Mouse (Mus musculus) kidney, adult 2 months (tissue): Measurements from ENCODE around the gene Pqlc2. TPM values are rescaled to one million over a fixed set of nuclear protein-coding genes. Genes with fewer than 3 reads are reported as not detected.
A peak's percentile ranks its signal among the peaks of the same experiment; 100 is the strongest.

ENCODE experiments used
- DNase-seq: peaks from one replicate; pipeline ENCODE4 v3.0.0; 2021
- H3K27ac ChIP-seq: fragments of 200-500 bp; 2 replicates; pipeline ENCODE4 v1.5.1; 2012; ENCODE audit warnings: low read depth, low read length, control low read depth, inconsistent platforms; ENCODE audit not compliant: insufficient read depth
- H3K27me3 ChIP-seq: fragments of 200-500 bp; replicated peaks from 2 replicates; pipeline ENCODE4 v1.6.1; 2012; ENCODE audit warnings: mild to moderate bottlenecking, moderate library complexity, low read length, inconsistent platforms; ENCODE audit not compliant: control insufficient read depth, insufficient read depth
- H3K36me3 ChIP-seq: fragments of 200-500 bp; 2 replicates; pipeline ENCODE4 v1.6.1; 2012; ENCODE audit warnings: mild to moderate bottlenecking, moderate library complexity, low read length, inconsistent platforms; ENCODE audit not compliant: control insufficient read depth, insufficient read depth
- H3K4me1 ChIP-seq: fragments of 200-500 bp; 2 replicates; pipeline ENCODE4 v1.6.1; 2011; ENCODE audit warnings: low read length; ENCODE audit not compliant: control insufficient read depth, insufficient read depth
- H3K4me3 ChIP-seq: fragments of 200-500 bp; 2 replicates; pipeline ENCODE4 v1.5.1; 2011; ENCODE audit warnings: mild to moderate bottlenecking, low read depth, low read length, control low read depth; ENCODE audit not compliant: insufficient read depth
- CTCF ChIP-seq: fragments of 200-500 bp; conservative IDR thresholded peaks from 2 replicates; pipeline ENCODE4 v1.5.1; 2011; ENCODE audit warnings: low read depth, mild to moderate bottlenecking, control low read depth, low read length, moderate library complexity, mixed read lengths; ENCODE audit not compliant: insufficient read depth, insufficient read length
- POLR2A ChIP-seq: fragments of 200-500 bp; IDR thresholded peaks from one replicate; pipeline ENCODE4 v1.6.1; 2011; ENCODE audit warnings: low read depth, low read length, control low read depth
- WGBS: fragments of 180-500 bp; shearing (Covaris S2); methylation state at CpG from one replicate; pipeline ENCODE4 v1.1.7; 2018; 5-methylcytosine and 5-hydroxymethylcytosine counted together
- polyA plus RNA-seq: library from polyadenylated mRNA; depleted of rRNA; stranded (reverse); fragments of >200 nt; gene quantifications from 2 replicates; pipeline ENCODE4 v1.2.3, GENCODE M21; 2012

Pqlc2 gene
- polyA plus RNA-seq, 1 experiment, result 63.3 TPM

GRCm38 (mm10) chr4:139319740-139320139 lies 9.2 kb upstream of the Pqlc2 start:
- no peaks in the 10 kb centered on the region; the same call in 1 of the 2 replicates for H3K4me1 ChIP-seq

GRCm38 (mm10) chr4:139318449-139318848 lies 7.9 kb upstream of the Pqlc2 start:
- Histone ChIP-seq H3K4me3 (no peak overlapping the region), H3K36me3 (peaks cover 2% of the 10 kb centered on the region), H3K27me3 (no peaks in the 10 kb centered on the region), H3K4me1 (no peaks in the 10 kb centered on the region; the same call in 1 of the 2 replicates), H3K27ac (no peak overlapping the region)
- WGBS, result 89% methylated on average over 11 of the region's 11 CpGs
- DNase-seq, result no peak
- TF ChIP-seq CTCF, result no peak

More at GRCm38 (mm10) chr4:139319740-139320139, 9.2 kb upstream of the Pqlc2 start:
- WGBS, result 77% methylated on average over 4 of the region's 4 CpGs
- TF ChIP-seq CTCF, result no peak
- no peak for TF ChIP-seq POLR2A
- Histone ChIP-seq H3K27ac (no peak overlapping the region), H3K36me3 (peaks cover 2% of the 10 kb centered on the region), H3K27me3 (no peaks in the 10 kb centered on the region), H3K4me3 (no peak overlapping the region)
- no peak for DNase-seq

DNA sequence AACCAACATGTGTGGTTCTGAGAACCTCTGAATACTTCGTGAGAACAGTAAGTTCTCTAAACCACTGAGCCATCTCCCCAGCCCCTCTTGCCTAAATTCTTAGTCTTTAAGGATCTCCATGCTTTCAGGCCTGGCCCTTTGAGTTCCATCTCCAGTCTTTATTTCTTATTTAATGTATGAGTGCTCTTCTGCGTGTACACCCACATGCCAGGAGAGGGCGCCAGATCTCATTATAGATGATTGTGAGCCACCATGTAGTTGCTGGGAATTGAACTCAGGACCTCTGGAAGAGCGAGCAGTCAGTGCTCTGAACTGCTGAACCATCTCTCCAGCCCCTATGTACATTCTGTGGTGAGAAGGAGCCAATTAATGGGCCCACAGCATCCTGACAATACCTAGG lies 2.1 kb upstream of the Pqlc2 start:
- H3K27ac ChIP-seq, result no peak overlapping the region
- H3K36me3 ChIP-seq, result peaks cover 2% of the 10 kb centered on the region
- DNase-seq, result peak; percentile 43
- TF ChIP-seq POLR2A (no peak), CTCF (peak; percentile 48)
- H3K27me3 ChIP-seq, result no peaks in the 10 kb centered on the region
- 0 out of 2 replicates have a peak, but pooled peaks cover 12% of the 10 kb centered on the region for H3K4me1 ChIP-seq
- H3K4me3 ChIP-seq, result no peak overlapping the region
- WGBS, result 64% methylated on average over 4 of the region's 4 CpGs

GRCm38 (mm10) chr4:139311707-139312106 lies 1.2 kb upstream of the Pqlc2 start:
- WGBS, result 17% methylated on average over 14 of the region's 14 CpGs
- Histone ChIP-seq H3K27me3 (no peaks in the 10 kb centered on the region), H3K4me1 (0 out of 2 replicates have a peak, but pooled peaks cover 12% of the 10 kb centered on the region), H3K4me3 (peak overlapping the region; percentile 64), H3K27ac (peak overlapping the region; percentile 81), H3K36me3 (peaks cover 2% of the 10 kb centered on the region)
- DNase-seq, result peak; percentile 51
- no peak for TF ChIP-seq CTCF
- TF ChIP-seq POLR2A, result no peak

- DNase-seq, result peak; percentile 82
- Histone ChIP-seq H3K27ac (peak overlapping the region; percentile 81), H3K36me3 (no peaks in the 10 kb centered on the region), H3K4me3 (peak overlapping the region; percentile 64), H3K27me3 (no peaks in the 10 kb centered on the region), H3K4me1 (0 out of 2 replicates have a peak, but pooled peaks cover 12% of the 10 kb centered on the region)
- WGBS, result under 1% methylated on average over 53 of the region's 53 CpGs
- TF ChIP-seq POLR2A (no peak), CTCF (no peak)
Measured at GRCm38 (mm10) chr4:139310899-139311701, 592 bp upstream of the Pqlc2 start.

DNA sequence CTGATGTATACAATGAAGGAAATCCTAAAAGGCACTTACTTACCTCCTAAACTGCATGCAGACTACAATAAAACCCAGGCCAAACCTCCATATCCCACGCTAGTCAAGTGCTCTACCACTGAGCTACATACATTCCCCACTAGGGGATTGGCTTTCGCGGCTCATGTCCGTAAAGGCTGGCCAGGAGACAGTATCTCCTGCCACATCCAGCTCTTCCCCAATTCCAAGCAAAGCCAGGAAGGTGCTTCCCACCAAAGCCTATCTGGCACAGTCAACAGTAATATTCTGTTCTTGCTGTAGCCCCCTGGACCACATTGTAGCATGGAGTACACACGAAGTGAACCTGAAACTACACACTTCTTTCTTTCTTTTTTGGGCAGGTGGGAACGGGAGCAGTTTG lies 857 bp downstream of the Pqlc2 start:
- H3K27ac ChIP-seq, result no peak overlapping the region
- H3K27me3 ChIP-seq, result no peaks in the 10 kb centered on the region
- 21% methylated on average over 6 of the region's 6 CpGs for WGBS
- peak overlapping the region; percentile 64 for H3K4me3 ChIP-seq
- no peak for TF ChIP-seq POLR2A
- 0 out of 2 replicates have a peak, but pooled peaks cover 12% of the 10 kb centered on the region for H3K4me1 ChIP-seq
- no peak for DNase-seq
- no peaks in the 10 kb centered on the region for H3K36me3 ChIP-seq

DNA sequence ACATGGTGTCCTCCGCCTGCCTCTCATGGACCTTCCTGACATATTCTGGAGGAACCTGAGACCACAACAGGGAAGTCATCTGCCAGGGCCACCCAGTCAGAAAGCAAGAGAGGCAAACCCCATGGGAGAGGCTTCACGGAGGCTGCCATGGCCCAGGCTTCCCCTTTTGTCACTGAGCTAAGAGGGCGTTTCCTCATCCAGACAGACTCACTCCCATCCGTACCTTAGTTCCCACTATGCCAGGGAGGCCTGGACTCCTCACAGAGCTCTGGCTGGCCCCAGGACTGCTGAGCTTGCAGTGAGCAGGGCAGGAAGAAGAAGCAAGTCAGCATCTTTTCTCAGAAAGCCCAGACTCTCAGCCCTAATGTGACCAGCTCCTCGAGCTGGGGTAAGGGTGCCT lies 2.6 kb downstream of the Pqlc2 start:
- peak; percentile 77 for DNase-seq
- no peak overlapping the region for H3K4me3 ChIP-seq

More for the DNA sequence above, 2.6 kb downstream of the Pqlc2 start:
- 0 out of 2 replicates have a peak, but pooled peaks cover 12% of the 10 kb centered on the region for H3K4me1 ChIP-seq
- TF ChIP-seq POLR2A, result no peak
- no peak for TF ChIP-seq CTCF
- WGBS, result 63% methylated on average over 5 of the region's 5 CpGs
- no peak overlapping the region for H3K27ac ChIP-seq
- H3K27me3 ChIP-seq, result no peaks in the 10 kb centered on the region
- no peaks in the 10 kb centered on the region for H3K36me3 ChIP-seq
